Mouse (Mus musculus) cerebellum, adult (tissue): ENCODE measurements around the gene Tap2.

Source experiments
- ATAC-seq: cut with Nextera tagmentation; 2 replicates; pipeline ENCODE4 v1.9.2; 2017; ENCODE audit warnings: mild to moderate bottlenecking, moderate library complexity, mixed read lengths; ENCODE audit not compliant: insufficient number of reproducible peaks, low FRiP score, low TSS enrichment

Gene Tap2

DNA sequence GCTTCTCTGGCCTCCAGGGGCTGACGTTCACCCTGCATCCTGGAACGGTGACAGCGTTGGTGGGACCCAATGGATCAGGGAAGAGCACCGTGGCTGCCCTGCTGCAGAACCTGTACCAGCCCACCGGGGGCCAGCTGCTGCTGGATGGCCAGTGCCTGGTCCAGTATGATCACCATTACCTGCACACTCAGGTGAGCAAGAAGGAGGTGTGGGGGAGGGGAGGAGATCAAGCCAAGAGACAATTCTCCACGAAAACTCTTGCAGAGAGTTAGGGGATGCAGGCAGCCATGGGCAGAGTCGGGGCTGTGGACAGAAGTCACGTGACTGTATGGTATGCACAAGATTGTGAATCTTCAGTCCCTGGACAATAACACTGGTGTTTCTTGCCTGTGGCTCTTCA is 9.9 kb upstream of the Tap2 start:
- ATAC-seq = no peak

- no peak for ATAC-seq
Observed at GRCm38 (mm10) chr17:34194723-34195122, 8.6 kb upstream of the Tap2 start.

DNA sequence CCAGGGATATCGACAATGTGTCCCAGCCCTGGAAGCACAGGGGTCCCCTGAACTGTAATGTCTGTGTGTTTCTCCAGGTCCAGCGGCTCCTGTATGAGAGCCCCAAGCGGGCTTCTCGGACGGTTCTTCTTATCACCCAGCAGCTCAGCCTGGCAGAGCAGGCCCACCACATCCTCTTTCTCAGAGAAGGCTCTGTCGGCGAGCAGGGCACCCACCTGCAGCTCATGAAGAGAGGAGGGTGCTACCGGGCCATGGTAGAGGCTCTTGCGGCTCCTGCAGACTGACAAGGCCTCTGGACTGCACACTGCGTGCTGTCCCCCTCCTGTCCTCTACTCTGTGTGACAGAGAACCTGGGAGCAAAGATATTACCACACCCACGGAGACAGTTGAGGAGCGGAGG is 6.8 kb upstream of the Tap2 start:
- no peak for ATAC-seq

- ATAC-seq = peak; percentile 49; the same call in 1 of the 2 replicates
Observed at GRCm38 (mm10) chr17:34196941-34197894, 6.1 kb upstream of the Tap2 start, which contains the start of gene Psmb8. TSS of gene Psmb8 (plus strand) at chr17:34197721.

DNA sequence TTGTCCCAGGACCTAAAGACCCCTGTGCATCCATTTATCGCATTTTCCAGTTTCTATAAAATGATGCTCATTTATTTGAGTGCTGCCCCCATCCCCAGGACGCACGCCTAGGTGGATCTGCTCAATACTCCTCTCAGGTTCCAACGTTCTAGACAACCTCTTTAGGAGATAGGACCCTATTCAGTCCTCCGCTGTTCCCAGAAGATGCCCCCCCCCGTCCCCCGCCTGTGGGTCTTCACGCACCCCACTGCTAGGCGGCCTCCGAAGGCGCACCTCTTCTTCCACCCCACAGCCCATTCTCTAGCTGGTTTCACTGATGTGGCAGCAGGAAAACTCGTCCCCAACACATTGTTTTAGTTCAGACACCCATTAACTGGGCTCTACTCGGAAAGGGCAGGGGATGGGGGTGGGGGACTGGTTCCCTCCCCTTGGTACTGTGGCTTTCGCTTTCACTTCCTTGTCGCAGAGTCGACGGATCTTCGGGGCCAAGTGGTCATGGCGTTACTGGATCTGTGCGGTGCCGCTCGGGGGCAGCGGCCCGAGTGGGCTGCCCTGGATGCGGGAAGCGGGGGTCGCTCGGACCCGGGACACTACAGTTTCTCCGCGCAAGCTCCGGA is 5.3 kb upstream of the Tap2 start:
- ATAC-seq = no peak

DNA sequence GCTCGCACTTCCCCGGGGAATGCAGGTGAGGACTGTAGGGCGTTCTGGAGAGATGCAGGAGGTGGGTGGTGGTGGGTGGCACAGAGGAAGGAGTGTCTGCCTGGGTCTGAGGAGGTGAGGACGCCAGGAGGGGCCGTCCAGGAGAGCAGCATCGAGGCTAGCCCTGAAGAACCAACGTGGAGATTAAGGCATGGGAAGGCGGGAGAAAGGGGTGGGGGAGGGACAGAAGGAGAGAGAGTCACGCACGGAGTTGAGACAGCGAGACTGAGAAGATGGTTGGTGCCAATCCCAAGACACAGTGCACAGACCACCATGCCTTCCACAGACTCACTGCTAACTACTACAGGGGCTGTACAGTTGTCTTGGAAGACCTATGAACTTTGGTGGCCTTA is 4.8 kb upstream of the Tap2 start:
- ATAC-seq = no peak

GRCm38 (mm10) chr17:34199050-34199619 is 4.2 kb upstream of the Tap2 start:
- ATAC-seq = no peak

GRCm38 (mm10) chr17:34200047-34200446 is 3.3 kb upstream of the Tap2 start:
- no peak for ATAC-seq

DNA sequence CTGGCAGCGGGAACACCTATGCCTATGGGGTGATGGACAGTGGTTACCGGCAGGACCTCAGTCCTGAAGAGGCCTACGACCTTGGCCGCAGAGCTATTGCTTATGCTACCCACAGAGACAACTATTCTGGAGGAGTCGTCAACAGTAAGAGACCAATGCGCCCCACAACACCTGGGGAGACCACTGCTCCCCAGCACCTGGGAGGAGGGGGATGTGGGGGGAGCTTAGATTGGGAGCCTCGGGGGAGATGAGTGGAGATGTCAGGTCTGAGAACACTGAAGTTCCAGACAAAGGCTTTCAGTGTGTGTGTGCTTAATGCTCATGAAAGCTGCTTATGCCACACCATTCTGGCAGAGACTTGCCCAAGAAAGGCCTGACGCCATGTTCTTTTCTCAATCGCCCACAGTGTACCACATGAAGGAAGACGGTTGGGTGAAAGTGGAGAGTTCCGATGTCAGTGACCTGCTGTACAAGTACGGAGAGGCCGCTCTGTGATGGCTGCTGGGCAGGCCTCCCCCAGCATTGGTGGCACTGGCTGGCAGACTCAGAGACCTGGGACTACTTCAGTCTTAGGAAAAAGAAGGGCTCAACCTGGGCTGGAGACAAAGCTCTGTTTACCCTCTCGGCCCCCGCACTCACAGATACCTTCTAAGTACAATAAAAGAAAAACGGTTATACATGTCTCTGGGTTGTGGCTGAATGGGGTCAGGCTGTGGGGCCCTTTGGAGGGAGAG is 2.4 kb upstream of the Tap2 start:
- no peak for ATAC-seq

DNA sequence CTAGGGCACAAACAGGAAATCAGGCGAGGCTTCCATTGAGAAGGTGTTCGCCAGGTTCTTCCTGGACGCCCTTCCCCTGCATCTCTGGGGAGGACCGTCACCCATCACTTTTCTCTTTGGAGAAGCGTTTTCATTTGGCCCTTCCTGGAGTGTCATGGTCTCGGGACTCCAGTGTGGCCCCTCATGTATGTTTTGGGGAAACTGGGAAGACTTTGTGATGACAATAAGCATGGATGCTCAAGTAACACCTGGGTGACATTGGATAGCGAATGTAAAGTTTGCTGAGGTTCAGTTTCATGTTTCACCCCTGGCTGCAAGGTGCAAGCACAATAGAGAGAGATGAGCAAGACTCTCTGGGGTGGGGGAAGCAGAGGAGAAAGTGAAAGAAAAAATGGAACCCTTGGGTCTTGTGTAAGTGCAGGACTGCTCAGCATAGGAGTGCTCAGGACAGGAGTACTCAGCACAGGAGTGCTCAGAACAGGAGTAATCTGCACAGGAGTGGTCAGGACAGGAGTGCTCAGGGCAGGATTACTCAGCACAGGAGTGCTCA is 1.7 kb upstream of the Tap2 start:
- no peak for ATAC-seq

GRCm38 (mm10) chr17:34202760-34203442 is 426 bp upstream of the Tap2 start:
- ATAC-seq = no peak

DNA sequence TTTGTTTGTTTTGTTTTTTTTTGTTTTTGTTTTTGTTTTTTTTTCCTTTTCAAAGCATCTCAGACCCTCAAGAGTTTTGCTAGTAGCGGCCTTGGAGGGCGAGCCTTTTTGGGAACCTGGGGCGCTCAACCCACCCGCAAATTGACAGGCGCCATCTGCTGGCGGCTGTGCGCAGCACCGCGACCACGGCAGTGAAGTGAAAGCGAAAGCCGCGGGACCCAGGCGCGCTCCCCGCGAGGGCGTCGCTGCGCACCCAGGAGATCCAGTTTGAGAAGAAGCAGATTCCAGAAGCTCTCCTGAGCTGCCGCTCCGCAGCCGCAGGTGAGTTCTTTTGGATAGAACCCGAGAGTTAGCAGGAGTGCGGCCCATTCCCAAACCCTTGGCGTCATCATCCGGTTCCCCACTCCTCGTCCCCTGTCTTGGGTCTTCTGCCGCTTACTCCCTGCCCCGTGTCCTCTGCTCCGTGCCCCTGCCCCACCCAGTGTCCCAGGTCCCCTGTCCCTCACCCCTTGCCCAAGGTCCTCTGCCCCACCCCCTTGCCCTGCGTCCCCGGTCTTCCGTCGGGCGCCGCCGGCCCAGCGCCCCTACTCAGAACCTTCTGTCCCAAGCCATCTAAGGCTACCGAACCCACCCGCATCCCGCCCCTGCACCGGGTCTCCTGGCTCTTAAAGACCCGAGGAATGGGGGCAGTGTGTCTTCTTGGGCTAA is 1.1 kb downstream of the Tap2 start:
- ATAC-seq = peak; percentile 54; the same call in 1 of the 2 replicates

GRCm38 (mm10) chr17:34205021-34205745 is 1.9 kb downstream of the Tap2 start:
- peak; percentile 45; the same call in 1 of the 2 replicates for ATAC-seq

- ATAC-seq = 0 out of 2 replicates have a peak, but pooled peaks have one; percentile 10
Observed at GRCm38 (mm10) chr17:34205746-34206176, 2.4 kb downstream of the Tap2 start.

DNA sequence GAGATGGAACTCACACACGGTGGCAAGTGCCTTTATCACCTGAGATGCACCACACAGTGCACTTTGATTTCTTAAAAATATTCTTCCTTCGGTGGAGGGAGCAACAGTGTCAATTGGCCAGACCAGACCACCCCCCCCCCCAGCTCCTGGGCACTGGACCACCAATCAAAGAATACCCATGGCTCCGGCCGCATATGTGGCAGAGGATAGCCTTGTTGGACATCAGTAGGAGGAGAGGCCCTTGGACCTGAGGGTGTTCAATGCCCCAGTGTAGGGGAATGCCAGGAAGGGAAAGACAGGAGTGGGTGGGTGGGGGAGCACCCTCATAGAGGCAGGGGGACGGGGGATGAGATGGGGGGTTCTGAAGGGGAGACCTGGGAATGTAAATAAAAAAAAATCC is 3.4 kb downstream of the Tap2 start:
- ATAC-seq = no peak

DNA sequence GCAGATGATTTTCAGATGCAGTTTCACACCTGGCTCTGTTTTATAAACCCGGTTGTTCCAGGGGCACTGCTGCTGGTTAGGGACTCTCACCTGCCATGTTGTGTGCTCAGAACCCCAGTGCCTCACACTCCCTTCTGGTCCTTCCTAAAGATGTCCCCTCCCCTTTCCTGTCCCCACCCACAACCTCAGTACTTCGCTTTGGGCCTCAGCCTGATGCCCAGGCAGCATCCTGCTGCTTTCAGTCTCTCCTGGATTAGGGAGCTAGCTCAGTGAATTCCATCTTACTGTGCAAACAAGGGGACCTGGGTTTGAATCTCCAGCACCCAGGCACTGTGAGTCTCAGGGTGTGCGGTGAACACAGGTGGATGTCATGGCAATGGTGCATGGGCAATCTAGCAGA is 4.1 kb downstream of the Tap2 start:
- ATAC-seq = no peak

GRCm38 (mm10) chr17:34207866-34208265 is 4.5 kb downstream of the Tap2 start:
- ATAC-seq = no peak

GRCm38 (mm10) chr17:34208421-34208820 is 5.1 kb downstream of the Tap2 start:
- no peak for ATAC-seq
